Mouse (Mus musculus): ENCODE data around the gene Fgf9. TPM values are rescaled to one million over a fixed set of nuclear protein-coding genes. Genes with fewer than 3 reads are reported as not detected.

The Fgf9 gene
- polyA plus RNA-seq, 1 experiment from 2014 or later = 9.0 TPM

GRCm38 (mm10) chr14:58071830-58072770 is 1.8 kb downstream of the Fgf9 start:
- Histone ChIP-seq H3K36me3 (ENCODE audit: insufficient read depth, low read length) (no peaks in the 10 kb centered on the region), H3K4me3 (ENCODE audit: low read length) (peak overlapping the region; percentile 72), H3K27me3 (ENCODE audit: insufficient read depth, low read length) (peaks cover 63% of the 10 kb centered on the region), H3K4me1 (ENCODE audit: insufficient read depth, low read length) (peaks cover 44% of the 10 kb centered on the region), H3K4me2 (replicated peaks; ENCODE audit: low read depth, low read length) (peak overlapping the region; percentile 91), H3K9me3 (ENCODE audit: low read length) (no peaks in the 10 kb centered on the region), H3K9ac (replicated peaks; ENCODE audit: low read length) (peak overlapping the region; percentile 72), H3K27ac (ENCODE audit: low read length) (peak overlapping the region; percentile 63)
- peak; percentile 82 for ATAC-seq (ENCODE audit: low FRiP score, low TSS enrichment)
- under 1% methylated on average over 85 of the region's 85 CpGs for WGBS

GRCm38 (mm10) chr14:58072771-58073501 is 2.6 kb downstream of the Fgf9 start:
- peaks cover 44% of the 10 kb centered on the region for H3K4me1 ChIP-seq (ENCODE audit: insufficient read depth, low read length)
- H3K27me3 ChIP-seq (ENCODE audit: insufficient read depth, low read length) = peaks cover 71% of the 10 kb centered on the region
- under 1% methylated on average over 29 of the region's 29 CpGs for WGBS
- H3K27ac ChIP-seq (ENCODE audit: low read length) = no peak overlapping the region
- H3K9me3 ChIP-seq (ENCODE audit: low read length) = no peaks in the 10 kb centered on the region
- H3K4me3 ChIP-seq (ENCODE audit: low read length) = peak overlapping the region; percentile 72
- H3K9ac ChIP-seq (replicated peaks; ENCODE audit: low read length) = peak overlapping the region; percentile 72
- no peaks in the 10 kb centered on the region for H3K36me3 ChIP-seq (ENCODE audit: insufficient read depth, low read length)
- ATAC-seq (ENCODE audit: low FRiP score, low TSS enrichment) = no peak
- peak overlapping the region; percentile 91 for H3K4me2 ChIP-seq (replicated peaks; ENCODE audit: low read depth, low read length)

- Histone ChIP-seq H3K9me3 (ENCODE audit: low read length) (no peaks in the 10 kb centered on the region), H3K27me3 (ENCODE audit: insufficient read depth, low read length) (peaks cover 76% of the 10 kb centered on the region), H3K4me2 (replicated peaks; ENCODE audit: low read depth, low read length) (peak overlapping the region; percentile 91), H3K9ac (replicated peaks; ENCODE audit: low read length) (peak overlapping the region; percentile 73), H3K4me3 (ENCODE audit: low read length) (peak overlapping the region; percentile 72), H3K36me3 (ENCODE audit: insufficient read depth, low read length) (no peaks in the 10 kb centered on the region), H3K4me1 (ENCODE audit: insufficient read depth, low read length) (peaks cover 44% of the 10 kb centered on the region), H3K27ac (ENCODE audit: low read length) (no peak overlapping the region)
- no peak for ATAC-seq (ENCODE audit: low FRiP score, low TSS enrichment)
- WGBS = under 1% methylated on average over 20 of the region's 20 CpGs
Observed at GRCm38 (mm10) chr14:58073936-58074335, 3.6 kb downstream of the Fgf9 start.

GRCm38 (mm10) chr14:58074621-58075432 is 4.5 kb downstream of the Fgf9 start:
- Histone ChIP-seq H3K27ac (ENCODE audit: low read length) (peak overlapping the region; percentile 56), H3K4me2 (replicated peaks; ENCODE audit: low read depth, low read length) (peak overlapping the region; percentile 91), H3K36me3 (ENCODE audit: insufficient read depth, low read length) (no peaks in the 10 kb centered on the region), H3K27me3 (ENCODE audit: insufficient read depth, low read length) (peaks cover 70% of the 10 kb centered on the region), H3K9me3 (ENCODE audit: low read length) (no peaks in the 10 kb centered on the region), H3K4me1 (ENCODE audit: insufficient read depth, low read length) (peaks cover 41% of the 10 kb centered on the region), H3K4me3 (ENCODE audit: low read length) (peak overlapping the region; percentile 72), H3K9ac (replicated peaks; ENCODE audit: low read length) (peak overlapping the region; percentile 73)
- ATAC-seq (ENCODE audit: low FRiP score, low TSS enrichment) = 0 out of 2 replicates have a peak, but pooled peaks have one; percentile 37
- WGBS = under 1% methylated on average over 58 of the region's 61 CpGs

GRCm38 (mm10) chr14:58075433-58076029 is 5.2 kb downstream of the Fgf9 start:
- Histone ChIP-seq H3K4me2 (replicated peaks; ENCODE audit: low read depth, low read length) (peak overlapping the region; percentile 91), H3K4me1 (ENCODE audit: insufficient read depth, low read length) (peaks cover 34% of the 10 kb centered on the region), H3K27me3 (ENCODE audit: insufficient read depth, low read length) (peaks cover 67% of the 10 kb centered on the region), H3K9me3 (ENCODE audit: low read length) (no peaks in the 10 kb centered on the region), H3K36me3 (ENCODE audit: insufficient read depth, low read length) (no peaks in the 10 kb centered on the region), H3K4me3 (ENCODE audit: low read length) (peak overlapping the region; percentile 72), H3K27ac (ENCODE audit: low read length) (peak overlapping the region; percentile 56; the same call in 1 of the 2 replicates), H3K9ac (replicated peaks; ENCODE audit: low read length) (peak overlapping the region; percentile 73)
- under 1% methylated on average over 31 of the region's 31 CpGs for WGBS
- ATAC-seq (ENCODE audit: low FRiP score, low TSS enrichment) = peak; percentile 25; the same call in 1 of the 2 replicates

GRCm38 (mm10) chr14:58076030-58076521 is 5.7 kb downstream of the Fgf9 start:
- peak overlapping the region; percentile 73 for H3K9ac ChIP-seq (replicated peaks; ENCODE audit: low read length)
- H3K27me3 ChIP-seq (ENCODE audit: insufficient read depth, low read length) = peaks cover 67% of the 10 kb centered on the region
- no peaks in the 10 kb centered on the region for H3K9me3 ChIP-seq (ENCODE audit: low read length)
- peak overlapping the region; percentile 76; the same call in 1 of the 2 replicates for H3K27ac ChIP-seq (ENCODE audit: low read length)
- ATAC-seq (ENCODE audit: low FRiP score, low TSS enrichment) = peak; percentile 63
- H3K4me2 ChIP-seq (replicated peaks; ENCODE audit: low read depth, low read length) = peak overlapping the region; percentile 91
- peaks cover 33% of the 10 kb centered on the region for H3K4me1 ChIP-seq (ENCODE audit: insufficient read depth, low read length)
- H3K4me3 ChIP-seq (ENCODE audit: low read length) = peak overlapping the region; percentile 72
- H3K36me3 ChIP-seq (ENCODE audit: insufficient read depth, low read length) = no peaks in the 10 kb centered on the region
- WGBS = under 1% methylated on average over 38 of the region's 40 CpGs

- peaks cover 33% of the 10 kb centered on the region for H3K4me1 ChIP-seq (ENCODE audit: insufficient read depth, low read length)
- no peak for ATAC-seq (ENCODE audit: low FRiP score, low TSS enrichment)
- peak overlapping the region; percentile 91 for H3K4me2 ChIP-seq (replicated peaks; ENCODE audit: low read depth, low read length)
- peak overlapping the region; percentile 76 for H3K27ac ChIP-seq (ENCODE audit: low read length)
- no peaks in the 10 kb centered on the region for H3K9me3 ChIP-seq (ENCODE audit: low read length)
- H3K27me3 ChIP-seq (ENCODE audit: insufficient read depth, low read length) = peaks cover 67% of the 10 kb centered on the region
- H3K4me3 ChIP-seq (ENCODE audit: low read length) = peak overlapping the region; percentile 72
- H3K9ac ChIP-seq (replicated peaks; ENCODE audit: low read length) = peak overlapping the region; percentile 73
- no peaks in the 10 kb centered on the region for H3K36me3 ChIP-seq (ENCODE audit: insufficient read depth, low read length)
- 5% methylated on average over 14 of the region's 14 CpGs for WGBS
Observed at GRCm38 (mm10) chr14:58076726-58077255, 6.4 kb downstream of the Fgf9 start.

- ATAC-seq (ENCODE audit: low FRiP score, low TSS enrichment) = no peak
- Histone ChIP-seq H3K4me3 (ENCODE audit: low read length) (no peak overlapping the region), H3K36me3 (ENCODE audit: insufficient read depth, low read length) (peaks cover 9% of the 10 kb centered on the region), H3K27me3 (ENCODE audit: insufficient read depth, low read length) (peaks cover 46% of the 10 kb centered on the region), H3K4me2 (replicated peaks; ENCODE audit: low read depth, low read length) (no peak overlapping the region), H3K4me1 (ENCODE audit: insufficient read depth, low read length) (peaks cover 19% of the 10 kb centered on the region; the same call in 1 of the 2 replicates), H3K9me3 (ENCODE audit: low read length) (peaks cover 2% of the 10 kb centered on the region; the same call in 1 of the 2 replicates), H3K9ac (replicated peaks; ENCODE audit: low read length) (no peak overlapping the region), H3K27ac (ENCODE audit: low read length) (no peak overlapping the region)
- 86% methylated on average over 2 of the region's 2 CpGs for WGBS
Observed at GRCm38 (mm10) chr14:58079471-58079870, 9.1 kb downstream of the Fgf9 start.
